Mouse (Mus musculus): ENCODE results near the gene Sema6d.

DNA sequence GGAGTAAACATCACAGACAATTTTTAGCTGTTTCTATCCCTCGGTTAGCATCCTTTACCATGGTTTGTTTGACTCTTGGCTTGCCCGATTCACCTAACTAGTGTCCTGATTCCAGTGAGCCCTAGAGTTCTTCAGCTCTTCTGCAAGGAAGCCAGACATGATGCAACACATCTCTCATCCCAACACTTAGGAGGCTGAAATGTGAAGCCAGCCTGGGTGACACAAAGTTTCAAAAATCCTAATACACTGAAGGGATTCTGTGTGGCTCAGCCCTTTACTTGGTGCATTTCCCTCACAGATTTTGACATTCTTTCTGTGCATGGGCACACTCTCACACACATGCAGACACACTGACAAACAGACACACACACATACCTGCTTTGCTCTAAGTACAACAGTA, 560.8 kb downstream of the Sema6d start:
- TF ChIP-seq POLR2A (IDR thresholded peaks at IDR 0.05; ENCODE audit: borderline replicate concordance, control insufficient read depth, low read depth, low read length) (no peak), CTCF (IDR thresholded peaks at IDR 0.05; ENCODE audit: control insufficient read depth, insufficient read depth, low read length) (no peak)
